Mouse (Mus musculus): ENCODE measurements around the gene Sema3d.
A peak's percentile ranks its signal among the peaks of the same experiment; 100 is the strongest.

The Sema3d gene

DNA sequence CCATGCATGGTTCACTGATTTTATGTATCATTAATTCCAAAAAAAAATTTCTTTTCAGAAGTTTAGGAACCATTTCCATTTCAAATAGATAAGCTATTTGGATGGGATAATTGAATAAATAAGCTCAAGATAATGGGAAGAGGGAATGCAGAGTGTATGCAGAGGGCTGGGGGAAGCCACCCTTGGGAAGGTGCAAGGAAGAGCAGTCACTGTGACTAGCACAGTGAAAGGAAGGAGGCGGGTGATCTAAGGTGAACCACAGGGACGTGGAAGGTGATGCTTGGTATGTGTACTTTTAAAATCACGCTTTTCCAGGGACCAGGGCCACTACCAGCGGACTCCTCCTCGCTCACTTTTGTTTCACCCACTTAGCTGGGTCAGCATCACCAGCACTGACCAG is 115.9 kb downstream of the Sema3d start:
- DNase-seq (ENCODE audit: low spot score in 2 of 2) = no peak

- DNase-seq (ENCODE audit: low spot score in 2 of 2) = no peak
These were observed 116.8 kb downstream of the Sema3d start for GRCm38 (mm10) chr5:12499791-12500504.

GRCm38 (mm10) chr5:12512471-12512870 is 129.3 kb downstream of the Sema3d start:
- DNase-seq (ENCODE audit: low spot score in 2 of 2) = no peak

- no peak for DNase-seq (ENCODE audit: low spot score in 2 of 2)
These were observed 132.1 kb downstream of the Sema3d start for GRCm38 (mm10) chr5:12515283-12515682.

- no peak for DNase-seq (ENCODE audit: low spot score in 2 of 2)
These were observed 142.1 kb downstream of the Sema3d start for GRCm38 (mm10) chr5:12525235-12525767.

GRCm38 (mm10) chr5:12528596-12528995 is 145.4 kb downstream of the Sema3d start:
- DNase-seq (ENCODE audit: low spot score in 2 of 2) = no peak

GRCm38 (mm10) chr5:12529771-12530170 is 146.6 kb downstream of the Sema3d start:
- DNase-seq (ENCODE audit: low spot score in 2 of 2) = no peak

DNA sequence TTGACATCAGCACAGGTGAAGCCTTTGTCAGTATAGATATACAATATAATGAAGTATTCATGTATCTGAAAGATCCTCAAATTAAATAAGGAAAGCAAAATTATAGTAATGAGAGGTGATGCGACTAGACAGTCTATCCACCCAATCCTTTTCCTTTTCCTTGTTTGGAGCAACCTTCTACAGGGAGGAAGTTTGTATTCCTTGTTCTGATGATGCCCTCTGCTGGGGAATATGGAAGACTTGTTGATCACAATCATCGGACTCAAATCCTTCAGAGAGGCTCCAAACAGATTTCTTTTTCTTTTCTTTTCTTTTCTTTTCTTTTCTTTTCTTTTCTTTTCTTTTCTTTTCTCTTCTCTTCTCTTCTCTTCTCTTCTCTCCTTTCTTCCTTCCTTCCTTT is 158.1 kb downstream of the Sema3d start:
- no peak for DNase-seq (ENCODE audit: low spot score in 2 of 2)

DNA sequence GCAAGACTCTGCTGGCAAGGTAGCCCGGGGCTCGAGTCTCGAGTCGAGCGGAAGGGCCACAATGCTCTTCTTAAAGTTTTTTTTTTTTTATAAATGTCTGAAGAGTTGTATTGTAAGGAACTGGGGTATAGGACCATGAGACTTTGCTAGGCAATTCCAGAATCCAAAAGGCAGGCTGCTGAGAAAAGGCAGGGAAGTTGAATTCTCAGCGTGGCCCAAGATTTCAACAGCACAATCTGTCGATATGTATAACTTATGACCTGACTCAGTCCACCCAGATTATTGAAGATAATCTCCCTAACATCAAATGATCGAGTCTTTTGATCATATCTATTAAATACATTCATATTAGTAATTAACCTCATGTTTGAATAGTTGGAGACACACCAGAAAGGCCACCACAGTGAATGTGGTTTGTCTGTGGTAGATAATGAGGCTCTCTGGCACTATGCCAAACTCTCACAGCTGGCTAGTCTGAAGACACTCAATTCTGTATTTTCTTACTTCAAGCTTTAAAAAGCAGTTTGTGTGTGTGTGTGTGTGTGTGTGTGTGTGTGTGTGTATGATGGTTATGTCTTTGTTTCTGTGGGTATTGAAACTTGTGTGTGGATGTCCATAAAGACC is 166.0 kb downstream of the Sema3d start:
- DNase-seq (ENCODE audit: low spot score in 2 of 2) = no peak

GRCm38 (mm10) chr5:12555401-12555800 is 172.2 kb downstream of the Sema3d start:
- no peak for DNase-seq (ENCODE audit: low spot score in 2 of 2)

DNA sequence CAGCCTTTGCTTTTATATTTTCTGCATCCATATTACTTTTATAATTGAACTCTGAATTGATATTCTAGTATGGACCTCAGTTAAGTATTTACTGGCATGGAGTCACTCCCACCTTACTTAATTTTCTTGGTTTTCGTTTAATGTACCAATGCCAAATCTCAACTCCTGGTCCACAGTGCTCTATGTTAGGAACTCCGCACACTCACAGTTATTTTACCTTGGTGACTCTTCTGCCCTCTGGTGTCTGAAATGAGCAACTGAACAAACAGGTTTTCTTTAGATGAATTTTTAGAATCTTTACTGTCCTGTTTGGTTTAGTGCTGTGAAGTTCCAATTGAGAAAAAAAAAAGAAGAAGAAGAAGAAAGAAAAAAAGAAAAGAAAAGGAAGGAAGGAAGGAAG is 174.7 kb downstream of the Sema3d start:
- no peak for DNase-seq (ENCODE audit: low spot score in 2 of 2)

- DNase-seq (ENCODE audit: low spot score in 2 of 2) = no peak
These were observed 178.6 kb downstream of the Sema3d start for GRCm38 (mm10) chr5:12561740-12562139.

DNA sequence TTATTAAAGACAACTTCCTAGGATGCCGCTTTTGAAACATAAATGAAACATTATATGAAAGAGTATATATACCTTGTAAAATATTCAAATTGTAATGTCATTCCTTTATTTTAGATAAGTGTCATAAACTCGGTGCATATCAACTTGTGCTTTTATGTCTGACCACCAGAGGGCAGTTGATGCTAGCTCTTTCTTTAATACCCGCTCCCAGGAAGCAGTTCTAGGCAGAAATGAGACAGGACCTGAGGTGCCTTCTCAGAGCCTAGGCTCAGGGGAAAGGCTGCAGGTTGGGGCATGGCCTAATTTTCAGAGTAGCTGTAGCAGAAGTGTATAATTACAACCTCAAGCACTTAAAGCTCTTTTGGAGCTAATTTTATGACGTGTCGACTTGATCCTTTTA is 179.0 kb downstream of the Sema3d start:
- DNase-seq (ENCODE audit: low spot score in 2 of 2) = peak in 1 of 2 experiments; percentile 9

DNA sequence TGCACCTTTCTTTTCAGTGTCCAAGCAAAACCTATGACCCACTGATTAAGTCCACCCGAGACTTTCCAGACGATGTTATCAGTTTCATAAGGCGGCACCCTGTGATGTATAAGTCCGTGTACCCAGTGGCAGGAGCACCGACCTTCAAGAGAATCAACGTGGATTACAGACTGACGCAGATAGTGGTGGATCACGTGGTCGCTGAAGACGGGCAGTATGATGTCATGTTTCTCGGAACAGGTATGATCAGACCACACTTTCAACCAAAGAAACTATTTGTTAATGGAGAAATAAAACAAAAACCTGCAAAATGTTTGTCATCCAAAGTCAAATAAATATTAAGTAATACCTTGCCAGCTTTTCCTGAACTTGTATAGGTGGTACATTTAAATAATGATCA is 179.9 kb downstream of the Sema3d start:
- DNase-seq (ENCODE audit: low spot score in 2 of 2) = no peak

DNA sequence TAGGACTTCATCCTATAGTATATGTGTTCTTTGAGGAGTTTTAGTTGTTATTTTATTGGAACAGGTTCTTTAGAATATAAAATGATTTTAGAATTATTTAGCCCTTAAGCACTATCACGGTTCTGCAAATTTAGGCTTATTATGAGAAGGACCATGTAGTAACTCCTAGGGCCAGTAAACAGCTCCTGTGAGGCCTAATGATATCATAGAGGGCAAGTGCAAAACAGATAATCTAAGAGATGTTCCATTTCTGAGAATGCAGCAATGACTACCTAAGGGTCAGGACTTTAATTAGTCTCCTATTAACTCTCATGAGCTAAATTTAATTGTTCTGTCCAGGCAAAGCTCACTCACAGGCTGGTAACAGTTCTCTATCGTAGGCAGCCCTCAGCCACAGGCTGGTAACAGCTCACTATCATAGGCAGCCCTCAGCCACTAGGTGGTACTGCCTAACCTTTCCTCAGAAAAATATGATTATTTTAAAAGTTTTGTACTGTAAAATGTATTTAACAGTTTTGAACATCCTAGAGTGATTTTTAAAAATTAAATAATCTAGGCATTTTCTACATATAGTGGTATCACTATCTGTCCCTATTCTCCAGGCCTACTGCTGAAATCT is 181.5 kb downstream of the Sema3d start:
- DNase-seq (ENCODE audit: low spot score in 2 of 2) = no peak

GRCm38 (mm10) chr5:12566568-12566967 is 183.4 kb downstream of the Sema3d start:
- no peak for DNase-seq (ENCODE audit: low spot score in 2 of 2)

- no peak for DNase-seq (ENCODE audit: low spot score in 2 of 2)
These were observed 191.4 kb downstream of the Sema3d start for GRCm38 (mm10) chr5:12574551-12574950.

GRCm38 (mm10) chr5:12575262-12575661 is 192.1 kb downstream of the Sema3d start:
- no peak for DNase-seq (ENCODE audit: low spot score in 2 of 2)

DNA sequence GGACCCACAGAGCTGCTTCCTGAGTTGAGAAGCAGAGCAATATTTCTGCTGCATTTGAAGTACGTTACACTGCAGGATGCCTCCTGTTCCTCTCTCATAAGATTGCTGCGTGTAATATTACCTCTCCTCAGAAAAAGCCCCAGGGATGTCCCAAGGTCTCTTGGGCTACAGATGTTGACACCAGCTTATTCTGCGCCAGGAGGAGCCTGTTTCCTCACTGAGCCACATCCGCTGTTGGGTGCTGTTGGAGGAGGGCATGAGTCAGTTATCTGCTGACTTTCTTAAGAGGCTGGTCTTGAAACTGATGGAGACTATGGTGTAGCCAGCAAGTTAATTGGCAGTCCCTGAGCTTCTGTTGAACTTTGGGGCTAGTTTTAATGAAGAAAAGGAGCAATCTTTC is 196.6 kb downstream of the Sema3d start:
- DNase-seq (ENCODE audit: low spot score in 2 of 2) = no peak

DNA sequence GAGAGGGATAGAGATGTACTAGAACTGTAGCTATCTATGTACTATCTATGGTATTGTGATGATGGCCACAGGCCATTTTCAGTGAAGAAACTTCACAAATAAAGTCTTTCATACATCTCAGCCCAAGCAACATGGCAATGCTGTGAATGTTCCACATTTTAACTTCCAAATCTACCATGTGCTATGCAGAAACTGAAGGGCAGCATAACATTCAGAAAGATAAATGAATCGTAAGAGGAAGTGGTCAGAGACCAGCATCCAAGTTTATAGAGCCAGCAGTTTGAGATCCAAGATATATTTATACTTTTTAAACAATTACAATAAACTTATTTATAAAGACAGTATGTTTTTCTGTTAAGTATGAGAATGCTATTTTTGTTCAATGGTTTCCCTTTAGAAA is 199.4 kb downstream of the Sema3d start:
- DNase-seq (ENCODE audit: low spot score in 2 of 2) = no peak

- DNase-seq (ENCODE audit: low spot score in 2 of 2) = no peak
These were observed 200.2 kb downstream of the Sema3d start for GRCm38 (mm10) chr5:12583293-12583834.

DNA sequence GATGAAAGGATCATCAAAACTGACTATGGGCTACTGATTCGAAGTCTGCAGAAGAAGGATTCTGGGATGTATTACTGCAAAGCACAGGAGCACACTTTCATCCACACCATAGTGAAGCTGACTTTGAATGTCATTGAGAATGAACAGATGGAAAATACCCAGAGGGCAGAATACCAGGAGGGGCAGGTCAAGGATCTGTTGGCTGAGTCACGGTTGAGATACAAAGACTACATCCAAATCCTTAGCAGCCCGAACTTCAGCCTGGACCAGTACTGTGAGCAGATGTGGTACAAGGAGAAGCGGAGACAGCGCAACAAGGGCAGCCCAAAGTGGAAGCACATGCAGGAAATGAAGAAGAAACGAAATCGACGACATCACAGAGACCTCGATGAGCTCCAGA is 201.7 kb downstream of the Sema3d start:
- no peak for DNase-seq (ENCODE audit: low spot score in 2 of 2)

Measured in thymus, postnatal 10 days (tissue).